Mouse (Mus musculus) forebrain, postnatal 0 days (tissue): Measurements from ENCODE around the gene Bcl2. TPM values are rescaled to one million over a fixed set of nuclear protein-coding genes. Genes with fewer than 3 reads are reported as not detected.

Experiments used
- ATAC-seq: fragments of 200-750 bp; cut with Nextera tagmentation; 2 replicates; pipeline ENCODE4 v1.8.0; 2017; ENCODE audit warnings: mild to moderate bottlenecking, moderate library complexity
- DNase-seq: peaks from one replicate; pipeline ENCODE4 v3.0.0-alpha.2; 2015
- H3K27ac ChIP-seq: fragments of 300-500 bp; sonication (generic); 2 replicates; pipeline ENCODE4 v1.5.1; 2014; ENCODE audit warnings: low read depth, mild to moderate bottlenecking, antibody characterized with exemption, low read length, moderate library complexity, mixed read lengths
- H3K27me3 ChIP-seq: fragments of 300-500 bp; sonication (generic); 2 replicates; pipeline ENCODE4 v1.6.1; 2014; ENCODE audit warnings: mild to moderate bottlenecking, low read length, mixed read lengths; ENCODE audit not compliant: insufficient read depth
- H3K36me3 ChIP-seq: fragments of 300-500 bp; sonication (generic); 2 replicates; pipeline ENCODE4 v1.6.1; 2014; ENCODE audit warnings: mild to moderate bottlenecking, moderate library complexity; ENCODE audit not compliant: insufficient read depth
- H3K4me1 ChIP-seq: fragments of 300-500 bp; sonication (generic); 2 replicates; pipeline ENCODE4 v1.6.1; 2014; ENCODE audit warnings: antibody characterized with exemption; ENCODE audit not compliant: insufficient read depth
- H3K4me2 ChIP-seq: fragments of 300-500 bp; sonication (generic); 2 replicates; pipeline ENCODE4 v1.6.1; 2014; ENCODE audit warnings: low read depth, mild to moderate bottlenecking, moderate library complexity
- H3K4me3 ChIP-seq: fragments of 300-500 bp; sonication (generic); 2 replicates; pipeline ENCODE4 v1.5.1; 2014; ENCODE audit warnings: low read depth, low read length, mixed read lengths
- H3K9ac ChIP-seq: fragments of 300-500 bp; sonication (generic); 2 replicates; pipeline ENCODE4 v1.6.1; 2014; ENCODE audit warnings: mild to moderate bottlenecking
- H3K9me3 ChIP-seq: fragments of 300-500 bp; sonication (generic); 2 replicates; pipeline ENCODE4 v1.6.1; 2016; ENCODE audit warnings: low read length
- CTCF ChIP-seq: sonication (generic); IDR thresholded peaks from 2 replicates; pipeline ENCODE4 v1.5.1; 2016; ENCODE audit warnings: antibody characterized with exemption, control low read depth, low read depth
- WGBS: fragments of 180-500 bp; shearing (Covaris S2); extraction: QIAGEN DNeasy Blood & Tissue Kit; methylation state at CpG from one replicate; pipeline ENCODE4 v1.1.7; 2014; 5-methylcytosine and 5-hydroxymethylcytosine counted together
- polyA plus RNA-seq: library from polyadenylated mRNA; unstranded; fragments of >200 nt; fragmentation: Nextera tagmentation; extraction: Ambion mirVana; gene quantifications from 2 replicates; pipeline ENCODE4 v1.2.1, GENCODE M21; 2015
- total RNA-seq: library from RNA; depleted of rRNA; stranded (reverse); fragments of >200 nt; gene quantifications from 2 replicates; pipeline ENCODE4 v1.2.3, GENCODE M21; 2014

The Bcl2 gene
- total and polyA plus RNA-seq, 2 experiments from 2014 or later, result 6.3 to 14.1 TPM

- TF ChIP-seq CTCF, result no peak
- no peaks in the 10 kb centered on the region for H3K36me3 ChIP-seq
- H3K27me3 ChIP-seq, result no peaks in the 10 kb centered on the region
- no peak overlapping the region for H3K4me2 ChIP-seq
- no peaks in the 10 kb centered on the region for H3K4me1 ChIP-seq
- 79% methylated on average over 2 of the region's 2 CpGs for WGBS
- H3K9ac ChIP-seq, result no peak overlapping the region
- DNase-seq (no peak), ATAC-seq (no peak)
- H3K27ac ChIP-seq, result no peak overlapping the region
- no peak overlapping the region for H3K4me3 ChIP-seq
- H3K9me3 ChIP-seq, result no peaks in the 10 kb centered on the region
These were observed 154.9 kb downstream of the Bcl2 start for GRCm38 (mm10) chr1:106559116-106559605.

- no peak overlapping the region for H3K4me2 ChIP-seq
- H3K9me3 ChIP-seq, result no peaks in the 10 kb centered on the region
- no peak for TF ChIP-seq CTCF
- H3K4me1 ChIP-seq, result 0 out of 2 replicates have a peak, but pooled peaks cover 5% of the 10 kb centered on the region
- ATAC-seq (no peak), DNase-seq (no peak)
- H3K36me3 ChIP-seq, result no peaks in the 10 kb centered on the region
- no peak overlapping the region for H3K27ac ChIP-seq
- H3K9ac ChIP-seq, result no peak overlapping the region
- 82% methylated on average over 9 of the region's 9 CpGs for WGBS
- H3K27me3 ChIP-seq, result no peaks in the 10 kb centered on the region
- H3K4me3 ChIP-seq, result no peak overlapping the region
These were observed 158.4 kb downstream of the Bcl2 start for GRCm38 (mm10) chr1:106555498-106556168.

GRCm38 (mm10) chr1:106553846-106554802, 159.9 kb downstream of the Bcl2 start:
- Histone ChIP-seq H3K27me3 (no peaks in the 10 kb centered on the region), H3K4me1 (0 out of 2 replicates have a peak, but pooled peaks cover 5% of the 10 kb centered on the region), H3K4me3 (no peak overlapping the region), H3K27ac (no peak overlapping the region), H3K9me3 (no peaks in the 10 kb centered on the region), H3K4me2 (no peak overlapping the region), H3K36me3 (no peaks in the 10 kb centered on the region), H3K9ac (no peak overlapping the region)
- ATAC-seq, result no peak
- no peak for TF ChIP-seq CTCF
- DNase-seq, result no peak
- 92% methylated on average over 8 of the region's 8 CpGs for whole genome bisulfite sequencing

GRCm38 (mm10) chr1:106552856-106553255, 161.2 kb downstream of the Bcl2 start:
- H3K4me2 ChIP-seq, result no peak overlapping the region
- no peaks in the 10 kb centered on the region for H3K36me3 ChIP-seq
- H3K9me3 ChIP-seq, result no peaks in the 10 kb centered on the region
- DNase-seq (no peak), ATAC-seq (peak; percentile 40; the same call in 1 of the 2 replicates)
- H3K27me3 ChIP-seq, result no peaks in the 10 kb centered on the region
- no peak overlapping the region for H3K9ac ChIP-seq
- no peak for TF ChIP-seq CTCF
- H3K4me1 ChIP-seq, result 0 out of 2 replicates have a peak, but pooled peaks cover 5% of the 10 kb centered on the region
- no peak overlapping the region for H3K27ac ChIP-seq
- H3K4me3 ChIP-seq, result no peak overlapping the region
- 61% methylated on average over 7 of the region's 7 CpGs for WGBS

GRCm38 (mm10) chr1:106550580-106550979, 163.5 kb downstream of the Bcl2 start:
- no peak overlapping the region for H3K27ac ChIP-seq
- H3K27me3 ChIP-seq, result no peaks in the 10 kb centered on the region
- no peak overlapping the region for H3K4me2 ChIP-seq
- no peak overlapping the region for H3K4me3 ChIP-seq
- H3K4me1 ChIP-seq, result 0 out of 2 replicates have a peak, but pooled peaks cover 5% of the 10 kb centered on the region
- ATAC-seq (no peak), DNase-seq (no peak)
- TF ChIP-seq CTCF, result no peak
- no peaks in the 10 kb centered on the region for H3K36me3 ChIP-seq
- H3K9me3 ChIP-seq, result no peaks in the 10 kb centered on the region
- H3K9ac ChIP-seq, result no peak overlapping the region
- WGBS, result 90% methylated on average over 3 of the region's 3 CpGs

GRCm38 (mm10) chr1:106549025-106549424, 165.0 kb downstream of the Bcl2 start:
- H3K27me3 ChIP-seq, result no peaks in the 10 kb centered on the region
- H3K27ac ChIP-seq, result no peak overlapping the region
- no peak overlapping the region for H3K4me2 ChIP-seq
- ATAC-seq, result no peak
- 0 out of 2 replicates have a peak, but pooled peaks cover 5% of the 10 kb centered on the region for H3K4me1 ChIP-seq
- 85% methylated on average over 5 of the region's 5 CpGs for WGBS
- no peak overlapping the region for H3K4me3 ChIP-seq
- H3K9ac ChIP-seq, result no peak overlapping the region
- no peaks in the 10 kb centered on the region for H3K36me3 ChIP-seq
- no peak for DNase-seq
- no peak for TF ChIP-seq CTCF
- H3K9me3 ChIP-seq, result no peaks in the 10 kb centered on the region
